Mouse (Mus musculus): ENCODE measurements at regions not wholly inside any gene's neighbourhood (a gene's known extent, or its start where the extent isn't known, plus 50 kb on each side); places are given as distances from the start of the nearest gene placed in this dataset.

- no peak for TF ChIP-seq POLR2A (IDR thresholded peaks at IDR 0.05; ENCODE audit: insufficient read length, low read depth)
- TF ChIP-seq POLR2AphosphoS2 (IDR thresholded peaks at IDR 0.05; ENCODE audit: insufficient read length, low read depth): no peak
- TF ChIP-seq REST (IDR thresholded peaks at IDR 0.05; ENCODE audit: insufficient read depth, insufficient read length): no peak
- TF ChIP-seq USF1 (IDR thresholded peaks at IDR 0.05; ENCODE audit: low read depth): no peak
- TF ChIP-seq CEBPB (IDR thresholded peaks at IDR 0.05; ENCODE audit: insufficient read depth, poor library complexity, severe bottlenecking): no peak
- no peak for TF ChIP-seq TCF12 (IDR thresholded peaks at IDR 0.05; ENCODE audit: insufficient read depth, poor library complexity, severe bottlenecking)
- TF ChIP-seq MAX (IDR thresholded peaks at IDR 0.05; ENCODE audit: low read depth): no peak
- TF ChIP-seq E2F4 (IDR thresholded peaks at IDR 0.05; ENCODE audit: insufficient read depth): no peak
- no peak for TF ChIP-seq MYOG (IDR thresholded peaks at IDR 0.05; ENCODE audit: control insufficient read depth in 1 of 3, insufficient read depth in 1 of 3, insufficient read length in 2 of 3, low read depth in 2 of 3)
These were observed 249.6 kb downstream of the Drd1 start for GRCm38 (mm10) chr13:53805872-53806271.

Data from myocyte (in vitro differentiated cells).